Mouse (Mus musculus): ENCODE measurements around the gene Rbm18. TPM values are rescaled to one million over a fixed set of nuclear protein-coding genes. Genes with fewer than 3 reads are reported as not detected.

Gene Rbm18
- polyA plus RNA-seq, 1 experiment, result 41.5 TPM

DNA sequence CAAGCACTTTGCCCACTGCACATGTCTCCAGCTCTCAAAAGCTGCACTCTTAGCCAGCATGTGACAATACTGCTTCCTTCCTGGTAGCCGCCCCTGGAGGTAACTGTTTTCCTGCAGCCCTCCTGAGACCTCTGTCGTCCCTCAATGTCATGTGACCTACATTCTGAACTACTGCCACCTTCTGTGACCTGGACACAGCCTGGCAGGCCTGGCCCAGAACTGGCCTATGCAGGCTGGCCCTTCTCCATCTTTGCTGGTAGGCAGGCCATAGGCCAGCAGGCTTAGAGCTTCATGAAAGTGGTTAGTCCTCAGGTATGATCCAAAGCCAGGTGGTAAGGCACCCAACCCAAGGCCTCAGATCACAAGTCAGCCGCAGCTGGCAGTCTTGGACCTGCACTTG lies 62.8 kb downstream of the Rbm18 start:
- DNase-seq (ENCODE audit: low spot score), result no peak

DNA sequence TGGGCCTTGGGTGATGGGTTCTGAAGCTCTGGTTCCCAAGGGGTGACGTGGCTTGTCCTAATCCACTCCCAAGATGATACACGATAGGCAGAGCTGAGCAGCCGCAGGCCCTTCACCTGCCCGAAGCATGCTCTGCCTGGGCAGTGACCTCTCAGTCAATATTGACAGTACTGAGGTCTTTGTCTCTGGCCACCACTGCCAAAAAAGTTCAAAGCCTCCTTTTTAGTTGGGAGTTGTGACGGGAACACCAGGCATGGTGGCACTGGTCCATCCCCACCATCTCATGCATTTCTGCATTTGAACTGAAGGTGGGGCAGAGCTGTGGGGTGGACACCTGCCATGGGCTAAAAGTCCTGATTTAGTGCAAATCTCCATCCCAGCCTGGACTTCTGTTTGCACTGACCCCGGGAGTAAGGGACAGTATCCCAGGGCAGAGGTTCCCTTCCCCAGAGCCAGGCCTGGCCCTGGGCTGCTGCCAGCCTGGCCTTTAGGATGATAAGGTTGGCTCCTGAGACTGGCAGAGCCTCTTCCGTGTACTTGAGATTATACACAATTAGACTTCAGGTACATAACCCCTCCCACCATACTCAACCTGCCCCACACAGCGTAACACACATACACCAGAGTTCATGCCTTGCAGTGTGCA lies 64.8 kb downstream of the Rbm18 start:
- no peak for DNase-seq (ENCODE audit: low spot score)

DNA sequence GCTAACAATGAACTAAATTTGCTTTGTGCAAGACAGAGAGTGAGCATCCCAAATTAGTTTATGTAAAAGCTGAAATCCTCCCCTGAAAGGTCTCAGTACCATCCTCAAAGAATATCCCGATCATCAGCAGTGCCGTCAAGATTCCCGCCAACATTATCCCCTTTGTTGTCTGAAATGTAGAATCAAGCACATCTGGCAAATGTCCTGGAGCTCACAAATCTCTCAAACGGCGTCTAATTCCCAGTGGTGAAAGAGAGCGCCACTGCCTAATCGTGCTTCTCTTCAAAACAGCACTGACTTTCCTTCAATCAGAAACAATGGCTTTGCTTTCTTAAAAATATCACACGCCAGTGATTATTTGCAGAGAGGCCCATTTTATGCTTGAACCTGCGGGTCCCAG lies 69.4 kb downstream of the Rbm18 start:
- DNase-seq (ENCODE audit: low spot score), result no peak

Other genes with a start within 250 kb of the Rbm18 start
- gene Ttll11, start 156.9 kb downstream of the Rbm18 start, polyA plus RNA-seq (2012; rRNA removed), result 1.1 and 1.5 TPM in 2 replicates
- gene Ndufa8, start 87.4 kb downstream of the Rbm18 start, polyA plus RNA-seq (2012; rRNA removed), result 126 and 129 TPM in 2 replicates
- 0.25 TPM in 2 replicates for gene Morn5, start 87.3 kb downstream of the Rbm18 start, polyA plus RNA-seq (2012; rRNA removed)
- gene Lhx6, start 31.4 kb downstream of the Rbm18 start, polyA plus RNA-seq (2012; rRNA removed), result 0.76 and 1.4 TPM in 2 replicates
- 25.2 and 27.2 TPM in 2 replicates for gene Mrrf, start 384 bp downstream of the Rbm18 start, polyA plus RNA-seq (2012; rRNA removed)
- gene Ptgs1, start 93.7 kb upstream of the Rbm18 start, polyA plus RNA-seq (2012; rRNA removed), result 63.0 and 70.3 TPM in 2 replicates
- not detected in 2 replicates for gene Olfr338, start 236.7 kb upstream of the Rbm18 start, polyA plus RNA-seq (2012; rRNA removed)

Measured in urinary bladder, adult 2 months (tissue).